Mouse (Mus musculus): ENCODE results near the gene Epo.

Epo gene

GRCm38 (mm10) chr5:137540991-137541390 lies 7.9 kb upstream of the Epo start:
- no peak for DNase-seq (ENCODE audit: extremely low read depth, low read depth, low spot score)

DNA sequence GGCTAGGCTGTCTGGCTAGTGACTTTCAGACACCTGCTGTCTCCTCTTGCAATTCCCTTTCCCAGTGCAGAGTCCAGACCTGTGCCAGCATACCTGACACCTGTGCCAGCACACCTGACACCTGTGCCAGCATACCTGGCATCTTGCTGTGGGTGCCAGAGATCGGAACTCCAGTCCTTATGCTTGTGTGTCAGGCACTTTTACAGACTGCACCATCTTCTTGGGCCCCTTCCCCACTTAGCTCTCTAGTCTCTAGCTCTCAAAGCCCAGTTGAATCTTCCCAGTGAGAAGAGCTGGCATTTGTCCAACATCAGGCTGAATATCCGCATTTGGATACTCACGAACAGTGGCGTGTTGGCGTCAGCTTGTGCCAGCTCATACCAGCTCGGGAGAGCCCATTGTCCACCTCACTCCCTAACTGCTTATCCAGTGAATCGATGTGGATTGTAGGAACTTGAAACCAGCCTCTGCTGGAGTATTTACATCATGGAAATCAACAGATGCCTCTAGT lies 6.3 kb upstream of the Epo start:
- peak; percentile 21 for DNase-seq (ENCODE audit: extremely low read depth, low read depth, low spot score)

GRCm38 (mm10) chr5:137537461-137537860 lies 4.4 kb upstream of the Epo start:
- no peak for DNase-seq (ENCODE audit: extremely low read depth, low read depth, low spot score)

GRCm38 (mm10) chr5:137535318-137535717 lies 2.3 kb upstream of the Epo start:
- DNase-seq (ENCODE audit: extremely low read depth, low read depth, low spot score): no peak

- no peak for DNase-seq (ENCODE audit: extremely low read depth, low read depth, low spot score)
These were observed 1.7 kb upstream of the Epo start for GRCm38 (mm10) chr5:137534762-137535161.

DNA sequence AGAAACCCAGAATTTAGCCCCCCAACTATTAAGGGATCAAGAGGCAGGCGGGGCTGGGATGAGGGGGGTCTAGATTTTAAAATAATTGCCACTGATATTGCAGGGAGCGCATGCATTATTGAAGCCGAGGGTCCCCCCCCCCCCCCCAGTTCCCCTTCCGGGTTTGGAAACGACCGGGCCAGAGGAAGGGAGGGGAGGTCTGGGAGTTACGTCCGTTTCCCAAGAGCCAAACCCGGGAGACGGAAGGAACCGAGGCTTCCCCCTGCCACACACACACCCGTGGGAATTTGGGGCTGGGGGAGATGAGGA lies 280 bp downstream of the Epo start:
- no peak for DNase-seq (ENCODE audit: extremely low read depth, low read depth, low spot score)

DNA sequence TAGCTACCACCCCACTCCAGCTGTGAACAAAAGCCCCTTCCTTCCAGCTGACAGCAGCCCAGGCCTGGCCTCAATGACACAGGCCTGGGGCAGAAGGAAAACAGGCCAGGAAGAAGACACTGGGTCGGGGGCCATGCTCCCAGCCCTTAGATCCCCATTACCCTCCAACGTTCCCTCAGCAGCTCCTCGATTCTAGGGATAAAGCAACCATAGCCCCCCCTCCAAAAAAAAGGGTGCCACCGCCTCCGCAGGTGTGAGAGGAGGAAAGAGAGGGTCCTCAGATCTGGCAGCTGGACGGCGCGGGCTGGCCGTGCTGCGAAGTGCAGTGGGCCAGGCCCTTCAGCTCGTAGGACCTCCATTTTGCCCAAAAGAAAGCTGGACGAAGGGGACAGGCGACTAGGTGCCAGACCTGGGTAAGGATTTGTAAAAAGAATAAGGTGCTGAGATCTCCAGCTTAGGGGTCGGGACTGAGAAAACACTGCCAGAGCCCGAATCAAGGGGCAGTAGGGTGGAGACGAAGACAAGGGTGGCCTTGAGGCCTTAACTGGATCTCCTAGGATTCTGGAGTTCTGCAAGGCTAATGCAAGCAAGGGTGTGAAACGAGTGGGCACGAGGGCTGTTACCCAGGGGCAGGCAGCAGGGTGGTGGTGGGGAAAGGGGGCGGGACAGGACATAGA lies 773 bp downstream of the Epo start:
- no peak for DNase-seq (ENCODE audit: extremely low read depth, low read depth, low spot score)

DNA sequence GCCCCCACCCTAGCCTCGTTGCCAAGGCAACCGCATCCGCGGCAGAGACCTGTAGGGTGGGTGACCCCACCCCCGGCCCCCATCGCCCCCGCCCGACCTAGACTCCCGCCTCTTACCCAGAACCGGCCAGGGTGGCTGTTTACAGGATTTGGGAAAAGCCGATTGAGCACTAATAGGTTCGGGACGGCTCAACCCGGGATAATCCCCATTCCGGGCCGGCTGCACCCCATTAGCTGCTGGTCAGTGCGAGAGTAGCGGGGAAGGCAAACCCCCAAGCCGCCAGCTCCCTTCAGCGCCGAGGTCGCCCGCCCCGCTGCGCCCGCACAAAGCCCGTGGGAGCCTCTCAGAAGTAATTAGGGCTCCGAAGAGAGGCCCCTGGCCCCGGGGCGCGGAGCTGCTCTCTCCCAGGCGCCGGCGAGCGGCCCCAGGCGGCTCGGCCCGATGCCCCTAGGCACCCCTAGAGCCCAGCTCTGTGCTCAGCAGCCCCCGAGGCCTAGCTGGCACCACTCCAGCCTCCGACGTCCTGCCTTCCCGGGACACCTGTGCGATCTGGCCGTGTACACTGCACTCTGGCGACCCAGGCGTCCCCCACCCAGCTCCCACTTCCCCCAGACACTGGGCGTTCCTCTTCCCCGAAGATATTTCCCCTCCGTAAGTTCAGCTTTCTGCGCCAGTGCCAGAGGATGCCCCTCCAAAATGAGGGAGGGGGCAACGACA lies 1.5 kb downstream of the Epo start:
- DNase-seq (ENCODE audit: extremely low read depth, low read depth, low spot score): no peak

DNA sequence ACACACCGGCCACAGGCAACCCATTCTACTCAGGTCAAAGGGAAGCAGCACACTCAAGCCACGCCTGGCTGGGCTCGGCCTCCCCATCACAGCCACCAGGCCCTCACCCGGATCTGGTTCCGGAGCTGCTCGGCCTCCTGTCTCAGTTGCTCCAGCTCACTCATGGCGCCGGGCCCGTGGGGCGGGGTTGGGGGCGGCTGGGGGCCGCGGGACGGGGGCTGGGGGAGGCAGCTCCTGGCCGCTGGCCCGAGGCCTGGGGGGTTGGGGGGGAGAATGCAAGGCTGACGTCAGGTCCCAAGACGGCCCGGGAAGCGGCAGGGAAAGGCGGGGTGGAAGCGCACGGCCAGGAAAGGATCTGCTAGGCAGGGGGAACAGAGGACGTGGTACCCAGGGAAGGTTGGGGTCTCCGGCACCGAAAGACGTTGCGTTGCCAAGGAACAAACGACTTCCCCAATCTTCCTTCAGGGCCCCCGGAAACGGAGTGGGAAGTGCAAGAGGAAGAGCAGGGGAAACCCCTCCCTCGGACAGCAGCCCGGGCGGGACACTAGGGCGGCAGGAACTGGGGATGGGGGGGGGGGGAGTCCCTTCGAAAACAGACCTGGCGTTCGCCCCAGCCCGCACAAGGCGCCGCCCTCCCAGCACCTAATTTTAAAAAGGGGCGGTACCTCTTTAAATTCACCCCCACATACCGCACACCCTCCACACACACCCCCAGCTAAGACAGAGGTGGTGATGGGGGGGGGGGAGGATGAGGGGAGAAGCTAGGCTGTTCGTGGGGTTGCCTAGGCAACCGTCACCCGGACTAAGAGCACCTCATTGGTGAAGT lies 2.2 kb downstream of the Epo start:
- DNase-seq (ENCODE audit: extremely low read depth, low read depth, low spot score): no peak

GRCm38 (mm10) chr5:137530075-137530474 lies 3.0 kb downstream of the Epo start:
- no peak for DNase-seq (ENCODE audit: extremely low read depth, low read depth, low spot score)

DNA sequence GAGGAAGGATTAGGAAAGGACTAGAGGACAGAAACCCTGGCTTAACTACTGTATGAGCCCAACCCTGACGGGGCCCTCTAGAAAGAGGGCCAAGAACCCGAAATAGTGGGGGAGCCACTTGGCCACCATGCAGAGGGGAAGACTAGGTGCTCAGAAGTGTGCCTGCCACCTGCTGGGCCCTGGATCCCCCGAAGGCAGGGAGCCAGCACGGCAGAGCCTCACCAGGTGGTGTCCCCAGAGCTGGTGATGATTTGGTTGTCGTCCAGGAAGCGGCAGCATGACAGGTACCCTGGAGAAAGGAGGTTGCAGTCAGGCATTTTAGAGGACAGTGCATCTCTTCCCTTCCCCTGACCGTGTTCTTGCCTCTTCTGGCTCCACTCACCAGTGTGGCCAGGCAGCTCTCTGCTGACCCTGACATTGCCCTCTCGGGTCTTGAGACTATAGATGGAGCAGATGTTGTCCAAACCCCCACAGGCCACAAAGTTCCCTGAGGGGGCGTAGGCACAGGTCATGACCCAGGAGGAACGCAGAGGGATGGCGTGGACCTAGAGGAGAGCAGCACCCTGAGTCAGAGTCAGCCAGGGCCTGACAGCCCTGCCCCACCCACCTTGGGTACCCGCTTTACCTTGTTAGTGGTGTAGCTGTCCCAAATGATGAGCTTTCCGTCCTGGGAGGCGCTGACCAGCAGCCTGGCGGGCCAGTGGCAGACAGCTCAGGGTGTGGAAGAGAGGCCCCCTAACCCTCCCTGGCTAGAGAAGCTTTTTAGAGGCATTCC lies 3.6 kb downstream of the Epo start:
- DNase-seq (ENCODE audit: extremely low read depth, low read depth, low spot score): no peak

GRCm38 (mm10) chr5:137528247-137528968 lies 4.6 kb downstream of the Epo start:
- DNase-seq (ENCODE audit: extremely low read depth, low read depth, low spot score): no peak

DNA sequence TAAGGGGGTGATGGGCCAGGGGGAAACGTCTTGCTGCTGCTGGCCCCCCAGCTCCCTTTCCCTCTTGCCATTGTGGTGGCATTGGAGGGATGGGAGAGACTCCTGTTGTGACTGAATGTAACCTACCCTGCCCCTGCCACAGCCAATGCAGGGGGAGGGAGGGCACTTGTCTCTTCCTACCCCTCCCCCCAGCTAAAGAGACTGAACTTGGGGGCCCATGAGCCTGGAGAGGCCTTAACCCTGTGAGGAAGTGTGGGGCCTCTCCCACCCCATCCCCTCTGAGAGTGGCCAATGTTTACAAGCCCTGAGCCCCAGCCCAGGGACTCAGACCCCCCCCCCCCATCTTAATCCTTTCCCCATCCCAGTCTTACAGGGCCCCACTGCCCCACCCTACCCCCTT lies 5.6 kb downstream of the Epo start:
- DNase-seq (ENCODE audit: extremely low read depth, low read depth, low spot score): no peak

GRCm38 (mm10) chr5:137526192-137526936 lies 6.7 kb downstream of the Epo start:
- DNase-seq (ENCODE audit: extremely low read depth, low read depth, low spot score): no peak

- no peak for DNase-seq (ENCODE audit: extremely low read depth, low read depth, low spot score)
These were observed 7.5 kb downstream of the Epo start for GRCm38 (mm10) chr5:137525511-137525910.

DNA sequence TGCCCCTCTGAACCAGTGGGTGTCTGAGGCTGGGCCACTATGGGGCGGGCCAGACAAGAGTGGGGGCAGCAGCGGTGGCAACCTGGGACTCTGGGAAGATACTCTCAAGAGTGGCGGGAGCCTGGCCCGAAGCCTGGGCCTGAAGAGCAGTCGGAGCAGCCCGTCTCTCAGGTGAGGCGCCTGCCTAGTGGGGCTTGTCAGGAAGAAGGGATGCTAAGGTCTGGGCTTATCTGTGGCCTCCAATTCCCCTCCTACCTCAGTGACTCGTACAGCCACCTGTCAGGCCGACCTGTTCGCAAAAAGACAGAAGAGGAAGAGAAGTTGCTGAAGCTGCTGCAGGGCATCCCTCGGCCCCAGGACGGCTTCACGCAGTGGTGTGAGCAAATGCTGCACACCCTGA lies 8.4 kb downstream of the Epo start:
- DNase-seq (ENCODE audit: extremely low read depth, low read depth, low spot score): no peak

DNA sequence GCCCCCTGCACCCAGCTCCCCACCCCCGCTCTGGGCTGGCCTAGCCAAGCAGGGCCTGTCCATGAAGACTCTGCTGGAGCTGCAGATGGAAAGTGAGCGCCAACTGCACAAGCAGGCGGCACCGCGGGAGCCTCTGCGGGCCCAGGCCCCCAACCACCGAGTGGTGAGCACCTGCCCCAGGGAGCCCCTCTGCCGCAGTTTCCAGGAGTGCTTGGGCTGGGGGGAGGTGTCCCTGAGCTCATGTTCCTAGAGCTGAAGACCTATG lies 8.9 kb downstream of the Epo start:
- no peak for DNase-seq (ENCODE audit: extremely low read depth, low read depth, low spot score)

- no peak for DNase-seq (ENCODE audit: extremely low read depth, low read depth, low spot score)
These were observed 9.4 kb downstream of the Epo start for GRCm38 (mm10) chr5:137523396-137524250.

GRCm38 (mm10) chr5:137522711-137523110 lies 10.3 kb downstream of the Epo start:
- no peak for DNase-seq (ENCODE audit: extremely low read depth, low read depth, low spot score)

Data from fat pad, adult 2 months (tissue).